Mouse (Mus musculus) thymus, adult 2 months (tissue): Measurements from ENCODE around the gene Gm10570.

Experiments used
- CTCF ChIP-seq: fragments of 200-500 bp; IDR thresholded peaks from 2 replicates; pipeline ENCODE4 v1.5.1; 2012; ENCODE audit warnings: mild to moderate bottlenecking, control low read depth, low read length, moderate library complexity, borderline replicate concordance; ENCODE audit not compliant: control insufficient read depth, poor library complexity, insufficient read depth; ENCODE audit errors: extremely low read depth
- POLR2A ChIP-seq: fragments of 200-500 bp; IDR thresholded peaks from 2 replicates; pipeline ENCODE4 v1.6.1; 2012; ENCODE audit warnings: mild to moderate bottlenecking, low read length, control low read depth, moderate library complexity; ENCODE audit not compliant: control insufficient read depth, poor library complexity, insufficient read depth; ENCODE audit errors: extremely low read depth

- TF ChIP-seq CTCF, result no peak
- no peak for TF ChIP-seq POLR2A
Observed at GRCm38 (mm10) chr4:130274346-130275015, 34.0 kb downstream of the Gm10570 start.
